Mouse (Mus musculus): ENCODE data around the gene Ascc1. TPM values are rescaled to one million over a fixed set of nuclear protein-coding genes. Genes with fewer than 3 reads are reported as not detected.

The Ascc1 gene
- polyA plus RNA-seq, 1 experiment from 2014 or later, result 45.4 TPM

Small RNAs within 50 kb of the gene (microRNA-seq; reads per million reads assigned to microRNA genes)
- gene Mir6906, result not detected

Other genes starting within 250 kb of the Ascc1 start
- gene Dnajb12, start 123.2 kb upstream of the Ascc1 start, polyA plus RNA-seq (2015; fragmentation: Nextera tagmentation; extraction: Ambion mirVana), result 17.2 and 20.6 TPM in 2 replicates
- gene Ddit4, start 51.0 kb upstream of the Ascc1 start, polyA plus RNA-seq (2015; fragmentation: Nextera tagmentation; extraction: Ambion mirVana), result 80.8 and 91.6 TPM in 2 replicates
- gene Anapc16, start 330 bp downstream of the Ascc1 start, polyA plus RNA-seq (2015; fragmentation: Nextera tagmentation; extraction: Ambion mirVana), result 106 TPM in 2 replicates
- gene Spock2, start 103.4 kb downstream of the Ascc1 start, polyA plus RNA-seq (2015; fragmentation: Nextera tagmentation; extraction: Ambion mirVana), result 114 and 122 TPM in 2 replicates
- gene Chst3, start 216.5 kb downstream of the Ascc1 start, polyA plus RNA-seq (2015; fragmentation: Nextera tagmentation; extraction: Ambion mirVana), result 1.9 and 2.0 TPM in 2 replicates

Data from neural tube, embryonic 15.5 days (tissue).